Mouse (Mus musculus) right cerebral cortex, postnatal 25 days (tissue): ENCODE data around the gene Kif21b.

Experiments used
- DNase-seq: peaks from one replicate; pipeline ENCODE4 v3.0.0; 2022

Gene Kif21b

GRCm38 (mm10) chr1:136130951-136131558 lies at the start of gene Kif21b:
Kif21b (plus strand) TSS chr1:136131389.
- DNase-seq = peak; percentile 93

- DNase-seq = no peak
Measured at GRCm38 (mm10) chr1:136085988-136086685, 45.1 kb upstream of the Kif21b start.

GRCm38 (mm10) chr1:136089368-136090165 lies 41.6 kb upstream of the Kif21b start:
- no peak for DNase-seq

GRCm38 (mm10) chr1:136093726-136094125 lies 37.5 kb upstream of the Kif21b start:
- no peak for DNase-seq

GRCm38 (mm10) chr1:136094807-136095206 lies 36.4 kb upstream of the Kif21b start:
- DNase-seq = no peak

- DNase-seq = no peak
Measured at GRCm38 (mm10) chr1:136102094-136102493, 29.1 kb upstream of the Kif21b start.

- no peak for DNase-seq
Measured at GRCm38 (mm10) chr1:136102551-136102950, 28.6 kb upstream of the Kif21b start.

GRCm38 (mm10) chr1:136102981-136103380 lies 28.2 kb upstream of the Kif21b start:
- DNase-seq = no peak

- no peak for DNase-seq
Measured at GRCm38 (mm10) chr1:136103696-136104095, 27.5 kb upstream of the Kif21b start.

- DNase-seq = no peak
Measured at GRCm38 (mm10) chr1:136104741-136105140, 26.4 kb upstream of the Kif21b start.

GRCm38 (mm10) chr1:136109464-136109863 lies 21.7 kb upstream of the Kif21b start:
- DNase-seq = no peak

GRCm38 (mm10) chr1:136116183-136116582 lies 15.0 kb upstream of the Kif21b start:
- DNase-seq = peak; percentile 65

GRCm38 (mm10) chr1:136117069-136117468 lies 14.1 kb upstream of the Kif21b start:
- DNase-seq = no peak

- DNase-seq = peak; percentile 82
Measured at GRCm38 (mm10) chr1:136118875-136119274, 12.3 kb upstream of the Kif21b start.

GRCm38 (mm10) chr1:136119571-136120262 lies 11.5 kb upstream of the Kif21b start:
- DNase-seq = no peak

- no peak for DNase-seq
Measured at GRCm38 (mm10) chr1:136120263-136120603, 11.0 kb upstream of the Kif21b start.

GRCm38 (mm10) chr1:136120785-136121184 lies 10.4 kb upstream of the Kif21b start:
- no peak for DNase-seq

GRCm38 (mm10) chr1:136122030-136122429 lies 9.2 kb upstream of the Kif21b start:
- no peak for DNase-seq

- no peak for DNase-seq
Measured at GRCm38 (mm10) chr1:136126159-136126765, 4.9 kb upstream of the Kif21b start.

GRCm38 (mm10) chr1:136126895-136127294 lies 4.3 kb upstream of the Kif21b start:
- DNase-seq = no peak

- DNase-seq = no peak
Measured at GRCm38 (mm10) chr1:136127856-136128255, 3.3 kb upstream of the Kif21b start.

- peak; percentile 80 for DNase-seq
Measured at GRCm38 (mm10) chr1:136128416-136128815, 2.8 kb upstream of the Kif21b start.
